10 mouse cellular contexts compared by ENCODE assay signal in the genomic region with DNA sequence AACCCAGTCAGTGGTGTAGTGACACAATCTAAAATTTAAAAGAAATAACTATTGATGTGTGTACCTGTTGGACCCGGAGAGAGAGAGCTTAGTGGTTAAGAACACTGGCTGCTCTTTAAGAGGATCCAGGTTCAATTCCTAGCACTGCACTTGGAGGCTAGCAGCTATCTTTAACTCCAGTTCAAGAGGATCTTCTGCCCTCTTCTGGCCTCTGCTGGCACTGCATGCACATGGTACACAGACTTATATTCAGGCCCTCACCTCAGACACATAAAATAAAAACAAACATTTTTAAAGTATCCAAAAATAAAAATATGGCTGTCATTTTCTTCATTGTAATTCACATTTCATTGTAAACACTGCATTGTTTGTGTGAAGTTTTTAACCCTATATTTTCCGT. TPM values are rescaled to one million over a fixed set of nuclear protein-coding genes. Genes with fewer than 3 reads are reported as not detected.
A peak's percentile ranks its signal among the peaks of the same experiment; 100 is the strongest.
DNase-seq lines count a peak whose midpoint lies in the region; ATAC-seq and TF ChIP-seq lines count a peak whose summit lies in the region.
"Had no signal": no experiment of that assay in that cellular context is flagged by ENCODE, and none has a peak within 500 bp of the region (broad histone marks: within the 10 kb centered on the region; RNA-seq: fewer than 3 reads in every experiment).

No protein-coding gene starts in this region.

- H3K27me3 ChIP-seq in liver, embryonic 12.5 days (replicated peaks) = peaks cover 5% of the 10 kb centered on the region
- no peaks in the 10 kb centered on the region for H3K27me3 ChIP-seq in testis, adult 2 months (ENCODE audit: control insufficient read depth, insufficient read depth, low read length)
- no peaks in the 10 kb centered on the region for H3K27me3 ChIP-seq in intestine, embryonic 16.5 days (replicated peaks; ENCODE audit: control insufficient read depth, insufficient read depth, low read length)
- H3K27me3 ChIP-seq: hindbrain, embryonic 15.5 days had no signal

- TF ChIP-seq CTCF in bone marrow, adult 2 months (IDR thresholded peaks at IDR 0.05; ENCODE audit: control insufficient read depth, insufficient read depth, low read length) = peak; percentile 39
- peak; percentile 14; the same call in 1 of the 2 replicates for TF ChIP-seq CTCF in testis, adult 2 months (IDR thresholded peaks at IDR 0.05; ENCODE audit: control insufficient read depth, insufficient read depth, insufficient replicate concordance, low read depth, low read length)

- ATAC-seq in liver, embryonic 12.5 days = no peak
- no peak for ATAC-seq in intestine, embryonic 16.5 days

- peaks cover 3% of the 10 kb centered on the region; the same call in 1 of the 2 replicates for H3K9me3 ChIP-seq in liver, embryonic 12.5 days (replicated peaks)
- H3K9me3 ChIP-seq in intestine, embryonic 16.5 days (ENCODE audit: control insufficient read depth, low read length) = no peaks in the 10 kb centered on the region
- H3K9me3 ChIP-seq: hindbrain, embryonic 15.5 days had no signal

- 76% methylated on average over 2 of the region's 2 CpGs for WGBS in liver, embryonic 12.5 days (ENCODE audit: insufficient replicate concordance)
- WGBS in bone marrow, adult 2 months = 82% methylated on average over 2 of the region's 2 CpGs
- 95% methylated on average over 2 of the region's 2 CpGs for WGBS in intestine, embryonic 16.5 days

- TF ChIP-seq POLR2A in bone marrow, adult 2 months (IDR thresholded peaks at IDR 0.05; ENCODE audit: borderline replicate concordance, control insufficient read depth, low read depth, low read length) = no peak
- TF ChIP-seq POLR2A in testis, adult 2 months (IDR thresholded peaks at IDR 0.05; ENCODE audit: control insufficient read depth, low read depth, low read length) = no peak

- H3K4me2 ChIP-seq in liver, embryonic 12.5 days = no peak overlapping the region
- H3K4me2 ChIP-seq in intestine, embryonic 16.5 days (ENCODE audit: low read depth, low read length) = no peak overlapping the region
- H3K4me2 ChIP-seq: hindbrain, embryonic 15.5 days had no signal

- peak; percentile 45 to 65 for DNase-seq in cerebellum, postnatal 25 days
- no peak for DNase-seq in cerebellum, adult 9-10 months
- DNase-seq in liver = peak; percentile 59
- no peak for DNase-seq in Muller cell, postnatal 12 days (ENCODE audit: inconsistent ontology term)

- H3K36me3 ChIP-seq in liver, embryonic 12.5 days = no peaks in the 10 kb centered on the region
- no peaks in the 10 kb centered on the region for H3K36me3 ChIP-seq in testis, adult 2 months (ENCODE audit: control insufficient read depth, insufficient read depth, low read length)
- H3K36me3 ChIP-seq in intestine, embryonic 16.5 days (ENCODE audit: control insufficient read depth, insufficient read depth, low read length) = no peaks in the 10 kb centered on the region
- H3K36me3 ChIP-seq: hindbrain, embryonic 15.5 days had no signal

- no peak overlapping the region for H3K27ac ChIP-seq in liver, embryonic 12.5 days
- H3K27ac ChIP-seq in bone marrow, adult 2 months (ENCODE audit: control insufficient read depth, insufficient read depth, low read depth, low read length, poor library complexity) = no peak overlapping the region
- H3K27ac ChIP-seq in testis, adult 2 months (ENCODE audit: control insufficient read depth, insufficient read depth, low read depth, low read length) = no peak overlapping the region
- H3K27ac ChIP-seq in intestine, embryonic 16.5 days (ENCODE audit: low read length) = no peak overlapping the region
- H3K27ac ChIP-seq: hindbrain, embryonic 15.5 days; macrophage had no signal

- H3K9ac ChIP-seq in liver, embryonic 12.5 days = no peak overlapping the region
- no peak overlapping the region for H3K9ac ChIP-seq in intestine, embryonic 16.5 days (ENCODE audit: low read depth, low read length)
- H3K9ac ChIP-seq: hindbrain, embryonic 15.5 days had no signal

- peaks cover 13% of the 10 kb centered on the region; the same call in 1 of the 2 replicates for H3K4me1 ChIP-seq in liver, embryonic 12.5 days
- H3K4me1 ChIP-seq in bone marrow, adult 2 months (ENCODE audit: control insufficient read depth, insufficient read depth, low read length) = no peaks in the 10 kb centered on the region
- H3K4me1 ChIP-seq in testis, adult 2 months (ENCODE audit: control insufficient read depth, insufficient read depth, low read length) = peaks cover 8% of the 10 kb centered on the region
- no peaks in the 10 kb centered on the region for H3K4me1 ChIP-seq in intestine, embryonic 16.5 days (ENCODE audit: control insufficient read depth, insufficient read depth, low read length)
- H3K4me1 ChIP-seq: hindbrain, embryonic 15.5 days had no signal

- H3K4me3 ChIP-seq in liver, embryonic 12.5 days = no peak overlapping the region
- H3K4me3 ChIP-seq in bone marrow, adult 2 months (replicated peaks; ENCODE audit: control insufficient read depth, low read depth, low read length) = no peak overlapping the region
- no peak overlapping the region for H3K4me3 ChIP-seq in testis, adult 2 months (ENCODE audit: control insufficient read depth, low read depth, low read length)
- H3K4me3 ChIP-seq in intestine, embryonic 16.5 days (ENCODE audit: low read length) = no peak overlapping the region
- H3K4me3 ChIP-seq: hindbrain, embryonic 15.5 days had no signal

RNA-seq across cellular contexts. Expression of a gene that starts 27.9 kb away (rescaled TPM):
- 0.02 TPM in 1 of 2 replicates, not detected in the other for polyA plus RNA-seq in liver, embryonic 12.5 days (2016; fragmentation: Nextera tagmentation; extraction: Ambion mirVana)
- 1.8 and 3.5 TPM in 2 replicates for polyA plus RNA-seq in bone marrow, adult 2 months (2011; ENCODE audit: insufficient read depth, insufficient read length, low replicate concordance, missing spikeins)
- 0.26 and 0.65 TPM in 2 replicates for polyA plus RNA-seq in testis, adult 2 months (2012; rRNA removed)
- polyA plus RNA-seq in intestine, embryonic 16.5 days (2015; fragmentation: Nextera tagmentation; extraction: Ambion mirVana) = 0.02 and 0.05 TPM in 2 replicates
- polyA plus RNA-seq: macrophage had no signal

RNA-seq across cellular contexts. Expression of a gene that starts 28.5 kb away (rescaled TPM):
- 18.9 and 21.8 TPM in 2 replicates for polyA plus RNA-seq in liver, embryonic 12.5 days (2016; fragmentation: Nextera tagmentation; extraction: Ambion mirVana)
- 6.5 and 10.5 TPM in 2 replicates for polyA plus RNA-seq in bone marrow, adult 2 months (2011; ENCODE audit: insufficient read depth, insufficient read length, low replicate concordance, missing spikeins)
- polyA plus RNA-seq in testis, adult 2 months (2012; rRNA removed) = 23.9 and 24.0 TPM in 2 replicates
- 30.5 and 41.1 TPM in 2 replicates for polyA plus RNA-seq in intestine, embryonic 16.5 days (2015; fragmentation: Nextera tagmentation; extraction: Ambion mirVana)

RNA-seq across cellular contexts. Expression of a gene that starts 28.9 kb away (rescaled TPM):
- polyA plus RNA-seq in liver, embryonic 12.5 days (2016; fragmentation: Nextera tagmentation; extraction: Ambion mirVana) = 107 and 117 TPM in 2 replicates
- 15.2 and 54.2 TPM in 2 replicates for polyA plus RNA-seq in bone marrow, adult 2 months (2011; ENCODE audit: insufficient read depth, insufficient read length, low replicate concordance, missing spikeins)
- 149 and 193 TPM in 2 replicates for polyA plus RNA-seq in testis, adult 2 months (2012; rRNA removed)
- polyA plus RNA-seq in intestine, embryonic 16.5 days (2015; fragmentation: Nextera tagmentation; extraction: Ambion mirVana) = 91.4 and 104 TPM in 2 replicates

Comparison
In these comparisons a context has a peak if more than half of its experiments do, and no peak if none do; other contexts are left out.
1. DNase-seq: peak in cerebellum, postnatal 25 days (2 of 2) and liver (single experiment); none in cerebellum, adult 9-10 months (single experiment) and Muller cell, postnatal 12 days (single experiment).